Mouse (Mus musculus) kidney, embryonic 16.5 days (tissue): ENCODE results near the gene Hoxc6. TPM values are rescaled to one million over a fixed set of nuclear protein-coding genes. Genes with fewer than 3 reads are reported as not detected.
A peak's percentile ranks its signal among the peaks of the same experiment; 100 is the strongest.

ENCODE experiments used
- ATAC-seq: fragments of 200-750 bp; cut with Nextera tagmentation; 2 replicates; pipeline ENCODE4 v1.8.0; 2017; ENCODE audit warnings: moderate TSS enrichment; ENCODE audit not compliant: low FRiP score, low TSS enrichment
- H3K27ac ChIP-seq: fragments of 300-500 bp; sonication (generic); 2 replicates; pipeline ENCODE4 v1.5.1; 2014; ENCODE audit warnings: low read length
- H3K27me3 ChIP-seq: fragments of 300-500 bp; sonication (generic); 2 replicates; pipeline ENCODE4 v1.6.1; 2014; ENCODE audit warnings: low read length, control low read depth, mixed read lengths; ENCODE audit not compliant: insufficient read depth
- H3K36me3 ChIP-seq: fragments of 300-500 bp; sonication (generic); 2 replicates; pipeline ENCODE4 v1.6.1; 2014; ENCODE audit warnings: low read length, control low read depth, mixed read lengths; ENCODE audit not compliant: insufficient read depth
- H3K4me1 ChIP-seq: fragments of 300-500 bp; sonication (generic); 2 replicates; pipeline ENCODE4 v1.6.1; 2014; ENCODE audit warnings: low read length, control low read depth, mixed read lengths; ENCODE audit not compliant: insufficient read depth
- H3K4me2 ChIP-seq: fragments of 300-500 bp; sonication (generic); replicated peaks from 2 replicates; pipeline ENCODE4 v1.6.1; 2014; ENCODE audit warnings: low read depth, low read length
- H3K4me3 ChIP-seq: fragments of 300-500 bp; sonication (generic); 2 replicates; pipeline ENCODE4 v1.5.1; 2014; ENCODE audit warnings: mild to moderate bottlenecking, low read length
- H3K9ac ChIP-seq: fragments of 300-500 bp; sonication (generic); replicated peaks from 2 replicates; pipeline ENCODE4 v1.6.1; 2014; ENCODE audit warnings: low read length
- H3K9me3 ChIP-seq: fragments of 300-500 bp; sonication (generic); 2 replicates; pipeline ENCODE4 v1.6.1; 2016; ENCODE audit warnings: low read length, control low read depth
- WGBS: fragments of 180-500 bp; shearing (Covaris S2); extraction: QIAGEN DNeasy Blood & Tissue Kit; methylation state at CpG from one replicate; pipeline ENCODE4 v1.1.7; 2014; 5-methylcytosine and 5-hydroxymethylcytosine counted together
- polyA plus RNA-seq: library from polyadenylated mRNA; unstranded; fragments of >200 nt; fragmentation: Nextera tagmentation; extraction: Ambion mirVana; gene quantifications from 2 replicates; pipeline ENCODE4 v1.2.1, GENCODE M21; 2015

The Hoxc6 gene
- polyA plus RNA-seq, 1 experiment from 2014 or later: 7.6 TPM

DNA sequence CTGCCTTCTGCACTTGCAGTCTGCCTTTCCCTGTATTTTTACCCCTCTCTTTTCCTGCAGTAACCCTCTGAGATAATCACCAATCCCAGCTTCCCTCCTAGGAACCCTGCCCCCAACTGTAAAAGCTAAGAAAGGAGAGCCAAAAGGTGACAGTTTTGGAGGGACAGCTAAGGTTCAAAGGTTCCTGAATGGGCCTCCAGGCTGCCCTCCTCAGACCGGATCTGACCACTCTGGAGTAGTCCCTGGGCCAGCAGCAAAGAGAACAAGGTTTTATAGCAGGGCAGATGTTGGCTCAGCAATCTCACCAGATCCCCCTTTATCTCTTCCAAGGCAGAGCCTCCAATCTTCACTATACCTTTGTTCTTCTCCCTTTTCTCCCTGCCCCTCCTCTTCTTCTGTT lies 44.2 kb downstream of the Hoxc6 start:
- no peaks in the 10 kb centered on the region for H3K9me3 ChIP-seq
- peaks cover 54% of the 10 kb centered on the region for H3K4me1 ChIP-seq
- H3K36me3 ChIP-seq: no peaks in the 10 kb centered on the region
- peaks cover 17% of the 10 kb centered on the region for H3K27me3 ChIP-seq
- no peak overlapping the region for H3K4me3 ChIP-seq
- ATAC-seq: no peak
- no peak overlapping the region for H3K4me2 ChIP-seq
- no peak overlapping the region for H3K9ac ChIP-seq
- WGBS: 12% methylated on average over 1 of the region's 1 CpGs
- H3K27ac ChIP-seq: no peak overlapping the region

- no peak overlapping the region for H3K9ac ChIP-seq
- H3K9me3 ChIP-seq: no peaks in the 10 kb centered on the region
- ATAC-seq: 0 out of 2 replicates have a peak, but pooled peaks have one; percentile 16
- WGBS: 64% methylated on average over 2 of the region's 2 CpGs
- peaks cover 18% of the 10 kb centered on the region for H3K4me1 ChIP-seq
- no peaks in the 10 kb centered on the region for H3K36me3 ChIP-seq
- H3K27me3 ChIP-seq: no peaks in the 10 kb centered on the region
- H3K27ac ChIP-seq: no peak overlapping the region; the same call in 1 of the 2 replicates
- H3K4me2 ChIP-seq: no peak overlapping the region
- H3K4me3 ChIP-seq: no peak overlapping the region
Measured at GRCm38 (mm10) chr15:103051670-103052069, 53.6 kb downstream of the Hoxc6 start.

GRCm38 (mm10) chr15:103053210-103053609 lies 55.2 kb downstream of the Hoxc6 start:
- ATAC-seq: no peak
- H3K9me3 ChIP-seq: no peaks in the 10 kb centered on the region
- H3K4me3 ChIP-seq: no peak overlapping the region
- H3K27ac ChIP-seq: no peak overlapping the region
- H3K36me3 ChIP-seq: no peaks in the 10 kb centered on the region
- H3K4me2 ChIP-seq: no peak overlapping the region
- no peaks in the 10 kb centered on the region for H3K27me3 ChIP-seq
- H3K4me1 ChIP-seq: peaks cover 28% of the 10 kb centered on the region
- no peak overlapping the region for H3K9ac ChIP-seq

- H3K9ac ChIP-seq: no peak overlapping the region
- H3K27me3 ChIP-seq: no peaks in the 10 kb centered on the region
- ATAC-seq: no peak
- no peaks in the 10 kb centered on the region for H3K9me3 ChIP-seq
- peaks cover 51% of the 10 kb centered on the region for H3K4me1 ChIP-seq
- H3K4me3 ChIP-seq: no peak overlapping the region
- no peak overlapping the region for H3K27ac ChIP-seq
- WGBS: 58% methylated on average over 2 of the region's 2 CpGs
- H3K36me3 ChIP-seq: no peaks in the 10 kb centered on the region
- H3K4me2 ChIP-seq: no peak overlapping the region
Measured at GRCm38 (mm10) chr15:103056396-103056795, 58.3 kb downstream of the Hoxc6 start.

DNA sequence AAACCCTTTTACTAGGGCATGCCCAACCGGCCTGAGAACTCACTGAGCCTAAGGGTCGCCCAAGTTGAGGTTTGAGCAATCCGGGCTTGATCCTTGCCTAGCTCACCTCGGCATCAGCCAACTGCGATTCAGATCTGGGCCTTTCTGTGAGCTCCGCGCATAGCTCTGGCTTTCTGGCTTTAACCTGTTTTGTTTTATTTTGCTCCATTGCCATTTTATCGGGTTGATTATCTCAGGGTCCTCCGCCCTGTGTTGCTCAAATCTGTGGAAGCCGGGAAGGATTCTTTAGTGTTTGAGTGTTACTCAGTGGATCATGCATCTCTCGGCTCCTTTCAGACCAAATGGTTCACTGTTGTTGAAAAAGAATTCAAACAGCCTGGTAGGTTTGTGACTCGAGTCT lies 60.7 kb downstream of the Hoxc6 start:
- peak overlapping the region; percentile 45 for H3K4me3 ChIP-seq
- ATAC-seq: no peak
- H3K27me3 ChIP-seq: no peaks in the 10 kb centered on the region
- WGBS: 13% methylated on average over 12 of the region's 12 CpGs
- peak overlapping the region; percentile 71 for H3K4me2 ChIP-seq
- H3K9me3 ChIP-seq: no peaks in the 10 kb centered on the region
- H3K4me1 ChIP-seq: peaks cover 67% of the 10 kb centered on the region
- H3K9ac ChIP-seq: peak overlapping the region; percentile 76
- peak overlapping the region; percentile 99 for H3K27ac ChIP-seq
- H3K36me3 ChIP-seq: no peaks in the 10 kb centered on the region

- H3K27ac ChIP-seq: peak overlapping the region; percentile 99
- peak overlapping the region; percentile 45 for H3K4me3 ChIP-seq
- H3K27me3 ChIP-seq: no peaks in the 10 kb centered on the region
- 3% methylated on average over 21 of the region's 21 CpGs for WGBS
- no peaks in the 10 kb centered on the region for H3K36me3 ChIP-seq
- no peak for ATAC-seq
- peak overlapping the region; percentile 76 for H3K9ac ChIP-seq
- H3K4me2 ChIP-seq: peak overlapping the region; percentile 71
- H3K9me3 ChIP-seq: no peaks in the 10 kb centered on the region
- peaks cover 74% of the 10 kb centered on the region for H3K4me1 ChIP-seq
Measured at GRCm38 (mm10) chr15:103059393-103059992, 61.4 kb downstream of the Hoxc6 start.

- Histone ChIP-seq H3K36me3 (no peaks in the 10 kb centered on the region), H3K9ac (peak overlapping the region; percentile 76), H3K4me3 (peak overlapping the region; percentile 45), H3K9me3 (no peaks in the 10 kb centered on the region), H3K27ac (peak overlapping the region; percentile 99), H3K4me2 (peak overlapping the region; percentile 71), H3K4me1 (peaks cover 76% of the 10 kb centered on the region), H3K27me3 (no peaks in the 10 kb centered on the region)
- 7% methylated on average over 11 of the region's 11 CpGs for WGBS
- ATAC-seq: peak; percentile 6; the same call in 1 of the 2 replicates
Measured at GRCm38 (mm10) chr15:103060021-103060340, 61.9 kb downstream of the Hoxc6 start.

GRCm38 (mm10) chr15:103060341-103061130 lies 62.5 kb downstream of the Hoxc6 start:
- peak overlapping the region; percentile 71 for H3K4me2 ChIP-seq
- H3K9ac ChIP-seq: peak overlapping the region; percentile 76
- peak; percentile 95 for ATAC-seq
- H3K27me3 ChIP-seq: no peaks in the 10 kb centered on the region
- H3K9me3 ChIP-seq: no peaks in the 10 kb centered on the region
- WGBS: 4% methylated on average over 36 of the region's 36 CpGs
- H3K4me1 ChIP-seq: peaks cover 82% of the 10 kb centered on the region
- peak overlapping the region; percentile 99 for H3K27ac ChIP-seq
- H3K4me3 ChIP-seq: peak overlapping the region; percentile 45
- H3K36me3 ChIP-seq: no peaks in the 10 kb centered on the region

GRCm38 (mm10) chr15:103061131-103061825 lies 63.2 kb downstream of the Hoxc6 start:
- WGBS: 2% methylated on average over 30 of the region's 30 CpGs
- Histone ChIP-seq H3K9me3 (no peaks in the 10 kb centered on the region), H3K4me1 (peaks cover 85% of the 10 kb centered on the region), H3K27ac (peak overlapping the region; percentile 99), H3K4me3 (peak overlapping the region; percentile 45), H3K36me3 (no peaks in the 10 kb centered on the region), H3K27me3 (no peaks in the 10 kb centered on the region), H3K9ac (peak overlapping the region; percentile 50), H3K4me2 (peak overlapping the region; percentile 71)
- ATAC-seq: peak; percentile 57
